Mouse (Mus musculus) MEL (cell line): Measurements from ENCODE around the gene Fgd2. TPM values are rescaled to one million over a fixed set of nuclear protein-coding genes. Genes with fewer than 3 reads are reported as not detected.

Experiments used
- DNase-seq: peaks from one replicate; pipeline ENCODE4 v3.0.0; 2011; ENCODE audit warnings: low read depth, low spot score
- H3K27ac ChIP-seq: 2 replicates; pipeline ENCODE4 v1.5.1; 2012; ENCODE audit warnings: low read depth, mild to moderate bottlenecking, control low read depth, low read length, moderate library complexity; ENCODE audit not compliant: control insufficient read depth
- H3K27me3 ChIP-seq, 2 experiments: fragments of 150-350 bp in 1 of 2; sonication (generic) in 1 of 2; 2 replicates each; pipeline ENCODE4 v1.6.1; 2012; ENCODE audit warnings: low read length in 2 of 2, mild to moderate bottlenecking in 2 of 2, improper control_type of control experiment in 1 of 2, moderate library complexity in 1 of 2; ENCODE audit not compliant: insufficient read depth in 2 of 2, control insufficient read depth in 1 of 2
- H3K36me3 ChIP-seq, 2 experiments: 2 replicates each; pipeline ENCODE4 v1.6.1; 2012 to 2014; ENCODE audit warnings: low read length in 2 of 2, improper control_type of control experiment in 1 of 2, inconsistent platforms in 1 of 2, mild to moderate bottlenecking in 1 of 2; ENCODE audit not compliant: insufficient read depth in 2 of 2, control insufficient read depth in 1 of 2
- H3K4me1 ChIP-seq, 2 experiments: fragments of 150-350 bp in 1 of 2; sonication (generic) in 1 of 2; 2 replicates each; pipeline ENCODE4 v1.6.1; 2012; ENCODE audit warnings: low read length in 2 of 2, improper control_type of control experiment in 1 of 2, mild to moderate bottlenecking in 1 of 2; ENCODE audit not compliant: insufficient read depth in 2 of 2, control insufficient read depth in 1 of 2
- H3K4me3 ChIP-seq, 2 experiments: fragments of 150-350 bp in 1 of 2; sonication (generic) in 1 of 2; 2 replicates each; pipeline ENCODE4 v1.5.1; 2012; ENCODE audit warnings: low read depth in 2 of 2, low read length in 2 of 2, mild to moderate bottlenecking in 2 of 2, moderate library complexity in 2 of 2, control low read depth in 1 of 2, improper control_type of control experiment in 1 of 2; ENCODE audit not compliant: control insufficient read depth in 1 of 2, insufficient read depth in 1 of 2
- H3K79me2 ChIP-seq: 2 replicates; pipeline ENCODE4 v1.6.1; 2012; ENCODE audit warnings: mild to moderate bottlenecking, low read length, moderate library complexity; ENCODE audit not compliant: control insufficient read depth, poor library complexity, insufficient read depth
- H3K9ac ChIP-seq: 2 replicates; pipeline ENCODE4 v1.6.1; 2012; ENCODE audit warnings: low read depth, mild to moderate bottlenecking, control low read depth, low read length, moderate library complexity; ENCODE audit not compliant: control insufficient read depth, poor library complexity, severe bottlenecking
- H3K9me3 ChIP-seq: fragments of 150-350 bp; sonication (generic); replicated peaks from 2 replicates; pipeline ENCODE4 v1.6.1; 2012; ENCODE audit warnings: mild to moderate bottlenecking, low read length, improper control_type of control experiment, moderate library complexity; ENCODE audit not compliant: insufficient read depth
- BHLHE40 ChIP-seq: IDR thresholded peaks from 2 replicates; pipeline ENCODE4 v1.6.1; 2012; ENCODE audit warnings: low read depth, mild to moderate bottlenecking, inconsistent platforms, low read length, improper control_type of control experiment, borderline replicate concordance
- CHD2 ChIP-seq: IDR thresholded peaks from 2 replicates; pipeline ENCODE4 v1.6.1; 2011; ENCODE audit warnings: low read length, improper control_type of control experiment
- CTCF ChIP-seq, 3 experiments: IDR thresholded peaks in 2 of 3; conservative IDR thresholded peaks in 1 of 3; 2 replicates each; pipeline ENCODE4 v1.5.1; 2011 to 2012; ENCODE audit warnings: low read length in 3 of 3, low read depth in 2 of 3, mild to moderate bottlenecking in 2 of 3, improper control_type of control experiment in 1 of 3, inconsistent platforms in 1 of 3, mixed read lengths in 1 of 3, moderate library complexity in 1 of 3; ENCODE audit not compliant: control insufficient read depth in 1 of 3, insufficient read depth in 1 of 3, poor library complexity in 1 of 3, severe bottlenecking in 1 of 3
- E2F4 ChIP-seq: IDR thresholded peaks from 2 replicates; pipeline ENCODE4 v1.6.1; 2011; ENCODE audit warnings: low read depth, low read length, improper control_type of control experiment, borderline replicate concordance
- ELF1 ChIP-seq: IDR thresholded peaks from 2 replicates; pipeline ENCODE4 v1.6.1; 2014; ENCODE audit warnings: low read depth, mild to moderate bottlenecking, inconsistent platforms, low read length, improper control_type of control experiment, moderate library complexity
- GATA1 ChIP-seq: IDR thresholded peaks from 2 replicates; pipeline ENCODE4 v1.6.1; 2011; ENCODE audit warnings: low read depth, low read length, improper control_type of control experiment
- HCFC1 ChIP-seq: IDR thresholded peaks from 2 replicates; pipeline ENCODE4 v1.6.1; 2012; ENCODE audit warnings: low read depth, mild to moderate bottlenecking, inconsistent platforms, low read length, improper control_type of control experiment, moderate library complexity
- JUND ChIP-seq: IDR thresholded peaks from 2 replicates; pipeline ENCODE4 v1.6.1; 2011; ENCODE audit warnings: low read depth, mild to moderate bottlenecking, improper control_type of control experiment, low read length
- KAT2A ChIP-seq: conservative IDR thresholded peaks from 2 replicates; pipeline ENCODE4 v1.6.1; 2012; ENCODE audit warnings: low read depth, low read length, improper control_type of control experiment, inconsistent platforms
- MAFK ChIP-seq: IDR thresholded peaks from 2 replicates; pipeline ENCODE4 v1.6.1; 2011; ENCODE audit warnings: low read depth, mild to moderate bottlenecking, low read length, improper control_type of control experiment, borderline replicate concordance
- MAZ ChIP-seq: IDR thresholded peaks from 2 replicates; pipeline ENCODE4 v1.6.1; 2012; ENCODE audit warnings: low read depth, mild to moderate bottlenecking, inconsistent platforms, low read length, improper control_type of control experiment
- MEF2A ChIP-seq: IDR thresholded peaks from 2 replicates; pipeline ENCODE4 v1.6.1; 2014; ENCODE audit warnings: low read depth, mild to moderate bottlenecking, inconsistent platforms, low read length, improper control_type of control experiment; ENCODE audit not compliant: poor library complexity, insufficient replicate concordance, severe bottlenecking; ENCODE audit errors: extremely low read depth
- MYB ChIP-seq: IDR thresholded peaks from 2 replicates; pipeline ENCODE4 v1.6.1; 2011; ENCODE audit warnings: mild to moderate bottlenecking, low read depth, low read length, improper control_type of control experiment
- MYC ChIP-seq: IDR thresholded peaks from 2 replicates; pipeline ENCODE4 v1.6.1; 2011; ENCODE audit warnings: low read depth, mild to moderate bottlenecking, low read length, improper control_type of control experiment, moderate library complexity
- NELFE ChIP-seq: IDR thresholded peaks from 2 replicates; pipeline ENCODE4 v1.6.1; 2011; ENCODE audit warnings: low read depth, low read length, improper control_type of control experiment
- POLR2A ChIP-seq, 2 experiments: IDR thresholded peaks; 2 replicates each; pipeline ENCODE4 v1.6.1; 2011 to 2012; ENCODE audit warnings: low read length in 2 of 2, mild to moderate bottlenecking in 2 of 2, control low read depth in 1 of 2, improper control_type of control experiment in 1 of 2, low read depth in 1 of 2, moderate library complexity in 1 of 2; ENCODE audit not compliant: control insufficient read depth in 1 of 2, insufficient read depth in 1 of 2, poor library complexity in 1 of 2
- POLR2AphosphoS5 ChIP-seq: IDR thresholded peaks from 2 replicates; pipeline ENCODE4 v1.6.1; 2012; ENCODE audit warnings: low read depth, borderline replicate concordance, mild to moderate bottlenecking, inconsistent platforms, low read length, moderate library complexity, mixed read lengths
- RCOR1 ChIP-seq: IDR thresholded peaks from 2 replicates; pipeline ENCODE4 v1.6.1; 2012; ENCODE audit warnings: low read depth, mild to moderate bottlenecking, inconsistent platforms, low read length, improper control_type of control experiment
- SIN3A ChIP-seq: IDR thresholded peaks from 2 replicates; pipeline ENCODE4 v1.6.1; 2012; ENCODE audit warnings: low read length, improper control_type of control experiment, inconsistent platforms
- TAL1 ChIP-seq: IDR thresholded peaks from 2 replicates; pipeline ENCODE4 v1.6.1; 2012; ENCODE audit warnings: mild to moderate bottlenecking, inconsistent platforms, low read length, moderate library complexity, mixed read lengths
- TBP ChIP-seq: IDR thresholded peaks from 2 replicates; pipeline ENCODE4 v1.8.0; 2011; ENCODE audit warnings: low read depth, low read length, improper control_type of control experiment
- TCF12 ChIP-seq: IDR thresholded peaks from 2 replicates; pipeline ENCODE4 v1.6.1; 2014; ENCODE audit warnings: low read depth, mild to moderate bottlenecking, inconsistent platforms, low read length, improper control_type of control experiment, moderate library complexity
- UBTF ChIP-seq: IDR thresholded peaks from 2 replicates; pipeline ENCODE4 v1.6.1; 2012; ENCODE audit warnings: low read depth, mild to moderate bottlenecking, inconsistent platforms, low read length, improper control_type of control experiment, moderate library complexity, borderline replicate concordance; ENCODE audit not compliant: insufficient read depth
- USF1 ChIP-seq: IDR thresholded peaks from 2 replicates; pipeline ENCODE4 v1.6.1; 2014; ENCODE audit warnings: low read depth, mild to moderate bottlenecking, inconsistent platforms, low read length, improper control_type of control experiment, moderate library complexity
- USF2 ChIP-seq, 2 experiments: IDR thresholded peaks; 2 replicates each; pipeline ENCODE4 v1.6.1; 2011 to 2012; ENCODE audit warnings: improper control_type of control experiment in 2 of 2, low read length in 2 of 2, borderline replicate concordance in 1 of 2, inconsistent platforms in 1 of 2, low read depth in 1 of 2, mild to moderate bottlenecking in 1 of 2; ENCODE audit not compliant: insufficient read depth in 1 of 2
- ZC3H11A ChIP-seq: IDR thresholded peaks from 2 replicates; pipeline ENCODE4 v1.6.1; 2012; ENCODE audit warnings: low read depth, mild to moderate bottlenecking, inconsistent platforms, low read length, improper control_type of control experiment
- ZMIZ1 ChIP-seq: IDR thresholded peaks from 2 replicates; pipeline ENCODE4 v1.6.1; 2012; ENCODE audit warnings: low read depth, mild to moderate bottlenecking, inconsistent platforms, low read length, improper control_type of control experiment, moderate library complexity
- ZNF384 ChIP-seq: IDR thresholded peaks from 2 replicates; pipeline ENCODE4 v1.6.1; 2012; ENCODE audit warnings: low read depth, mild to moderate bottlenecking, inconsistent platforms, low read length, improper control_type of control experiment
- polyA plus RNA-seq, 2 experiments: library from polyadenylated mRNA; stranded (reverse) in 1 of 2; unstranded in 1 of 2; fragments of >175 nt in 1 of 2; fragments of >200 nt in 1 of 2; gene quantifications; 2 replicates each; pipeline versions ENCODE4 v1.2.1 to v1.2.4; 2012; ENCODE audit warnings: low replicate concordance in 2 of 2, low read depth in 1 of 2; ENCODE audit not compliant: insufficient read length in 2 of 2, insufficient read depth in 1 of 2, missing spikeins in 1 of 2
- total RNA-seq: library from RNA; depleted of rRNA; stranded (reverse); fragments of 300-350 nt; gene quantifications from 2 replicates; pipeline ENCODE4 v1.2.3, GENCODE M21; 2012

Fgd2 gene
- total and polyA plus RNA-seq, 3 experiments = 0.23 to 0.39 TPM; not detected in 1

GRCm38 (mm10) chr17:29347126-29347644, 13.5 kb upstream of the Fgd2 start:
- Histone ChIP-seq H3K9ac (peak overlapping the region; percentile 92), H3K36me3 (peaks cover 0 to 9% of the 10 kb centered on the region in 2 experiments; a peak in 2 of 4 replicates), H3K9me3 (no peaks in the 10 kb centered on the region), H3K4me1 (peaks cover 2 to 22% of the 10 kb centered on the region in 2 experiments; a peak in 3 of 4 replicates), H3K27me3 (no peaks in the 10 kb centered on the region), H3K79me2 (peaks cover 19% of the 10 kb centered on the region), H3K4me3 (peak overlapping the region; percentile 85), H3K27ac (peak overlapping the region; percentile 24)
- TF ChIP-seq USF1 (peak; percentile 15; the same call in 1 of the 2 replicates), ZNF384 (no peak), RCOR1 (no peak), KAT2A (no peak), MAFK (no peak), SIN3A (no peak)
- peak; percentile 59 for DNase-seq

- peaks cover 19% of the 10 kb centered on the region for H3K79me2 ChIP-seq
- H3K36me3 ChIP-seq = peaks cover 0 to 9% of the 10 kb centered on the region in 2 experiments; a peak in 2 of 4 replicates
- DNase-seq = peak; percentile 98
- H3K9me3 ChIP-seq = no peaks in the 10 kb centered on the region
- H3K9ac ChIP-seq = peak within 1 kb of the TSS; percentile 92
- H3K27ac ChIP-seq = peak within 1 kb of the TSS; percentile 24
- peaks cover 2 to 22% of the 10 kb centered on the region in 2 experiments; a peak in 3 of 4 replicates for H3K4me1 ChIP-seq
- no peaks in the 10 kb centered on the region for H3K27me3 ChIP-seq
- H3K4me3 ChIP-seq = peak within 1 kb of the TSS; percentile 85
- TF ChIP-seq MAFK = no peak
- TF ChIP-seq BHLHE40 = no peak
- TF ChIP-seq POLR2AphosphoS5 = no peak
- TF ChIP-seq UBTF = no peak
- no peak for TF ChIP-seq JUND
- TF ChIP-seq TBP = peak; percentile 23; the same call in 1 of the 2 replicates
- no peak for TF ChIP-seq ZNF384
- TF ChIP-seq CTCF (IDR thresholded peaks at IDR 0.05 in 2 of 3, conservative IDR thresholded peaks at IDR 0.05 in 1 of 3; ENCODE audit: control insufficient read depth in 1 of 3, insufficient read depth in 1 of 3, low read depth in 2 of 3, low read length in 3 of 3, poor library complexity in 1 of 3, severe bottlenecking in 1 of 3) = no peak
- TF ChIP-seq CHD2 = no peak
- 0 out of 2 replicates have a peak, but pooled peaks have one; percentile 18 for TF ChIP-seq TCF12
- TF ChIP-seq ZC3H11A = no peak
- TF ChIP-seq TAL1 = no peak
- TF ChIP-seq MEF2A = no peak
- TF ChIP-seq E2F4 = no peak; the same call in 1 of the 2 replicates
- TF ChIP-seq POLR2A (IDR thresholded peaks at IDR 0.05; ENCODE audit: control insufficient read depth in 1 of 2, insufficient read depth in 1 of 2, low read depth in 1 of 2, low read length in 2 of 2, poor library complexity in 1 of 2) = peak; percentile 77 to 92
- peak; percentile 98 for TF ChIP-seq USF1
- peak; percentile 98 for TF ChIP-seq ELF1
- TF ChIP-seq MYB = no peak
- peak; percentile 75 for TF ChIP-seq NELFE
- peak; percentile 91; the same call in 1 of the 2 replicates for TF ChIP-seq MAZ
- TF ChIP-seq GATA1 = no peak
- TF ChIP-seq MYC = no peak
- no peak; the same call in 1 of the 2 replicates for TF ChIP-seq KAT2A
- TF ChIP-seq HCFC1 = peak; percentile 79
- peak; percentile 43; the same call in 1 of the 2 replicates for TF ChIP-seq ZMIZ1
- peak; percentile 24 to 91; a peak in 3 of 4 replicates for TF ChIP-seq USF2 (IDR thresholded peaks at IDR 0.05; ENCODE audit: borderline replicate concordance in 1 of 2, insufficient read depth in 1 of 2, low read depth in 1 of 2, low read length in 2 of 2)
Observed at GRCm38 (mm10) chr17:29347645-29348256, 13.0 kb upstream of the Fgd2 start, which contains the start of gene Mtch1. TSS of gene Mtch1 (minus strand) at chr17:29347934.
